Mouse (Mus musculus) CH12.LX (cell line): ENCODE results near the gene Fbxw4. TPM values are rescaled to one million over a fixed set of nuclear protein-coding genes. Genes with fewer than 3 reads are reported as not detected.

Experiments used
- DNase-seq: peaks from one replicate; pipeline ENCODE4 v3.0.0-alpha.2; 2013; ENCODE audit errors: extremely low read depth
- H3K27ac ChIP-seq: 2 replicates; pipeline ENCODE4 v1.5.1; 2012; ENCODE audit warnings: low read depth, mild to moderate bottlenecking, control low read depth, moderate library complexity; ENCODE audit not compliant: insufficient read depth
- H3K27me3 ChIP-seq: replicated peaks from 2 replicates; pipeline ENCODE3; 2012; ENCODE audit warnings: inconsistent platforms
- H3K36me3 ChIP-seq, 2 experiments: replicated peaks in 1 of 2; 2 replicates each; pipeline versions ENCODE3 to v1.6.1; 2012; ENCODE audit warnings: inconsistent platforms in 1 of 2, low read length in 1 of 2, mild to moderate bottlenecking in 1 of 2, mixed read lengths in 1 of 2, moderate library complexity in 1 of 2; ENCODE audit not compliant: control insufficient read depth in 1 of 2, insufficient read depth in 1 of 2
- H3K4me1 ChIP-seq, 2 experiments: 2 replicates each; pipeline ENCODE4 v1.6.1; 2012; ENCODE audit warnings: inconsistent platforms in 1 of 2, moderate library complexity in 1 of 2; ENCODE audit not compliant: insufficient read depth in 2 of 2, control insufficient read depth in 1 of 2
- H3K4me2 ChIP-seq: 2 replicates; pipeline ENCODE4 v1.6.1; 2012; ENCODE audit warnings: low read depth, mild to moderate bottlenecking, control low read depth; ENCODE audit not compliant: poor library complexity, insufficient read depth, severe bottlenecking
- H3K4me3 ChIP-seq, 3 experiments: fragments of 150-350 bp in 1 of 3; sonication (generic) in 1 of 3; replicated peaks in 1 of 3; 2 replicates each; pipeline versions ENCODE3 to v1.5.1; 2011 to 2012; ENCODE audit warnings: low read depth in 2 of 3, low read length in 2 of 3, mild to moderate bottlenecking in 2 of 3, moderate library complexity in 2 of 3, control low read depth in 1 of 3, improper control_type of control experiment in 1 of 3, inconsistent platforms in 1 of 3, mixed read lengths in 1 of 3; ENCODE audit not compliant: poor library complexity in 1 of 3
- H3K79me2 ChIP-seq: replicated peaks from 2 replicates; pipeline ENCODE4 v1.6.1; 2012; ENCODE audit warnings: mild to moderate bottlenecking, moderate library complexity; ENCODE audit not compliant: control insufficient read depth, poor library complexity, insufficient read depth, severe bottlenecking; ENCODE audit errors: extremely low read depth
- H3K9ac ChIP-seq: 2 replicates; pipeline ENCODE4 v1.6.1; 2012; ENCODE audit warnings: low read depth, mild to moderate bottlenecking, control low read depth, moderate library complexity; ENCODE audit not compliant: insufficient read depth
- H3K9me3 ChIP-seq: replicated peaks from 2 replicates; pipeline ENCODE3; 2012; ENCODE audit warnings: low read length, inconsistent platforms, mixed read lengths
- CHD1 ChIP-seq: IDR thresholded peaks from 2 replicates; pipeline ENCODE4 v1.6.1; 2012; ENCODE audit warnings: low read depth, low read length, improper control_type of control experiment, inconsistent platforms
- CTCF ChIP-seq, 2 experiments: IDR thresholded peaks in 1 of 2; conservative IDR thresholded peaks in 1 of 2; 2 replicates each; pipeline ENCODE4 v1.5.1; 2011 to 2012; ENCODE audit warnings: low read depth in 2 of 2, low read length in 2 of 2, improper control_type of control experiment in 1 of 2, inconsistent platforms in 1 of 2, mild to moderate bottlenecking in 1 of 2, moderate library complexity in 1 of 2
- E2F4 ChIP-seq: IDR thresholded peaks from 2 replicates; pipeline ENCODE4 v1.6.1; 2011; ENCODE audit warnings: low read depth, low read length, improper control_type of control experiment; ENCODE audit not compliant: insufficient replicate concordance
- ETS1 ChIP-seq: conservative IDR thresholded peaks from 2 replicates; pipeline ENCODE4 v1.6.1; 2012; ENCODE audit warnings: low read depth, mild to moderate bottlenecking, inconsistent platforms, low read length, improper control_type of control experiment, moderate library complexity
- GABPA ChIP-seq: IDR thresholded peaks from 2 replicates; pipeline ENCODE4 v1.6.1; 2012; ENCODE audit warnings: low read depth, low read length, improper control_type of control experiment, inconsistent platforms; ENCODE audit not compliant: insufficient replicate concordance
- HCFC1 ChIP-seq: IDR thresholded peaks from 2 replicates; pipeline ENCODE4 v1.6.1; 2012; ENCODE audit warnings: low read depth, mild to moderate bottlenecking, inconsistent platforms, low read length, improper control_type of control experiment
- JUND ChIP-seq: conservative IDR thresholded peaks from 2 replicates; pipeline ENCODE4 v1.6.1; 2011; ENCODE audit warnings: low read depth, low read length, improper control_type of control experiment
- MAFK ChIP-seq: IDR thresholded peaks from 2 replicates; pipeline ENCODE4 v1.6.1; 2011; ENCODE audit warnings: low read length, improper control_type of control experiment; ENCODE audit not compliant: insufficient replicate concordance
- MAX ChIP-seq: IDR thresholded peaks from 2 replicates; pipeline ENCODE4 v1.6.1; 2011; ENCODE audit warnings: low read length, improper control_type of control experiment
- NRF1 ChIP-seq: IDR thresholded peaks from 2 replicates; pipeline ENCODE4 v1.6.1; 2014; ENCODE audit warnings: low read depth, mild to moderate bottlenecking, inconsistent platforms, low read length, improper control_type of control experiment, moderate library complexity
- RAD21 ChIP-seq: IDR thresholded peaks from 2 replicates; pipeline ENCODE4 v1.6.1; 2011; ENCODE audit warnings: low read depth, mild to moderate bottlenecking, low read length, improper control_type of control experiment, moderate library complexity
- UBTF ChIP-seq: IDR thresholded peaks from 2 replicates; pipeline ENCODE4 v1.6.1; 2012; ENCODE audit warnings: low read depth, mild to moderate bottlenecking, inconsistent platforms, low read length, improper control_type of control experiment, moderate library complexity
- USF2 ChIP-seq: conservative IDR thresholded peaks from 2 replicates; pipeline ENCODE4 v1.6.1; 2011; ENCODE audit warnings: low read depth, low read length, improper control_type of control experiment
- ZC3H11A ChIP-seq: IDR thresholded peaks from 2 replicates; pipeline ENCODE4 v1.6.1; 2012; ENCODE audit warnings: low read depth, mild to moderate bottlenecking, inconsistent platforms, low read length, improper control_type of control experiment
- ZKSCAN1 ChIP-seq: IDR thresholded peaks from 2 replicates; pipeline ENCODE4 v1.6.1; 2012; ENCODE audit warnings: low read depth, inconsistent platforms, low read length, improper control_type of control experiment, borderline replicate concordance
- dilution Hi-C: fragments of 300-500 bp; cut with MboI; formaldehyde crosslinking; loops from 2 replicates; pipeline ENCODE4 v1.14.3; 2020; ENCODE audit warnings: low sequenced_read_pairs; ENCODE audit not compliant: extremely low pct_unique_long_range_greater_than_20kb, extremely low pct_ligation_motif_present
- in situ Hi-C: fragments of 300-500 bp; cut with MboI; formaldehyde crosslinking; loops from 3 replicates; pipeline ENCODE4 v1.14.3; 2019; ENCODE audit warnings: low sequenced_read_pairs, low pct_ligation_motif_present, low pct_unique_long_range_greater_than_20kb, mixed read lengths
- polyA plus RNA-seq: library from polyadenylated mRNA; unstranded; fragments of >175 nt; gene quantifications from 2 replicates; pipeline ENCODE4 v1.2.1, GENCODE M21; 2012; ENCODE audit warnings: low read depth; ENCODE audit not compliant: insufficient read length
- total RNA-seq, 2 experiments: library from RNA; depleted of rRNA; stranded (reverse); fragments of 300-350 nt in 1 of 2; fragments of >200 nt in 1 of 2; gene quantifications; 2 replicates each; pipeline ENCODE4 v1.2.3; 2012 to 2014

Fbxw4 gene
- total and polyA plus RNA-seq, 3 experiments, result 4.5 to 8.6 (median 7.5) TPM

- no peak for TF ChIP-seq MAX
- no peak for TF ChIP-seq JUND
- no peak for TF ChIP-seq CTCF (conservative IDR thresholded peaks at IDR 0.05 in 1 of 2, IDR thresholded peaks at IDR 0.05 in 1 of 2; ENCODE audit: low read depth in 2 of 2, low read length in 2 of 2)
- no peak for TF ChIP-seq ZC3H11A
- TF ChIP-seq UBTF, result no peak
- TF ChIP-seq ZKSCAN1, result no peak
- no peak for TF ChIP-seq HCFC1
- TF ChIP-seq CHD1, result no peak
- TF ChIP-seq NRF1, result no peak
- no peak for TF ChIP-seq MAFK
- no peak for TF ChIP-seq USF2
- TF ChIP-seq GABPA, result no peak
- TF ChIP-seq ETS1, result no peak
- no peak overlapping the region for H3K27ac ChIP-seq
- H3K4me3 ChIP-seq, result no peak overlapping the region
- H3K79me2 ChIP-seq, result no peaks in the 10 kb centered on the region
- no peak overlapping the region for H3K4me2 ChIP-seq
- no peaks in the 10 kb centered on the region for H3K4me1 ChIP-seq
- DNase-seq, result no peak
- dilution Hi-C loops (no loop called here), in situ Hi-C loops (no loop called here)
- peaks cover 1% of the 10 kb centered on the region for H3K27me3 ChIP-seq
- H3K9me3 ChIP-seq, result no peaks in the 10 kb centered on the region
- no peak overlapping the region for H3K9ac ChIP-seq
- H3K36me3 ChIP-seq, result no peaks in the 10 kb centered on the region
These were observed 23.6 kb upstream of the Fbxw4 start for GRCm38 (mm10) chr19:45683676-45684075.

- Histone ChIP-seq H3K27me3 (no peaks in the 10 kb centered on the region), H3K9ac (no peak overlapping the region), H3K4me3 (no peak overlapping the region), H3K79me2 (no peaks in the 10 kb centered on the region), H3K9me3 (no peaks in the 10 kb centered on the region), H3K4me2 (no peak overlapping the region), H3K36me3 (no peaks in the 10 kb centered on the region), H3K27ac (no peak overlapping the region), H3K4me1 (no peaks in the 10 kb centered on the region)
- dilution Hi-C loops, result no loop called here
- DNase-seq, result no peak
- no peak for TF ChIP-seq RAD21
- TF ChIP-seq E2F4, result no peak
- in situ Hi-C loops, result no loop called here
These were observed 20.5 kb upstream of the Fbxw4 start for GRCm38 (mm10) chr19:45680495-45681130.
